Mouse (Mus musculus) kidney, postnatal 36 days (tissue): ENCODE measurements around the gene Gapdh.

Experiments
- DNase-seq, 2 experiments: peaks; one replicate each; pipeline ENCODE4 v3.0.0; 2021 to 2022; ENCODE audit warnings: mixed read lengths in 2 of 2

Gene Gapdh

DNA sequence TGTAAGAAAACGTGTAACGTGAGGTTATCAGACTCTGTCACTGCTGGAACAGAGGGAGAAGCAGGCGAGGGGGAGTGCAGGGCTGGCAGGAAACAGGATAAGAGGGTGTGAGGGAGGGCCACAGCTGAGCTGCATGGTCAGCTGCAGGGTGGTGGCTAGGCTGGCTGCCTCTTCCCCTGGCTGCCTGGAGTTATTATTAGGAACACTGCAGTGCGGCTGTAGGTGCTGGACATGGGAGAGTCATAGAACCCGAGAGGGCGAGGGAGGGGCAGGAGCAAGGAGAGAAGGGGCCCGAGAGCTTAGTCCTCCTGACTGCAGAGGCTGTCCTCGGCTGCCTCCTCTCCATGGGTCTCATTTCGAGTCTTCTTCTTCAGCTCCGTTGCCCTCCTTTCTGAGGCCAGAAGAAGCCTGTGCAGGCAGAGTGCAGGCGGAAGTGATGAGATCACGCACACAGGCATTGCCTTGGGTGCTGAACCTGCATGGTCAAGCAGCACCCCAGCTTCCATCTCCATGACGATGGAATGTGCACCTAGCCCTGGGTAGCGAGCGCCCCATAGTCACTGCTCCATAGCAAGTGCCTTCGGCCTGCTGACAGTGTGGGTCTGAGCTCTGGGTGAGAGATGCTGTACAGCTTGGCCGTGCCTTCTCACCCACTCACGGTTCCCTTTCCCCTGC, 17.9 kb downstream of the Gapdh start:
- DNase-seq: peak; percentile 39 to 47

DNA sequence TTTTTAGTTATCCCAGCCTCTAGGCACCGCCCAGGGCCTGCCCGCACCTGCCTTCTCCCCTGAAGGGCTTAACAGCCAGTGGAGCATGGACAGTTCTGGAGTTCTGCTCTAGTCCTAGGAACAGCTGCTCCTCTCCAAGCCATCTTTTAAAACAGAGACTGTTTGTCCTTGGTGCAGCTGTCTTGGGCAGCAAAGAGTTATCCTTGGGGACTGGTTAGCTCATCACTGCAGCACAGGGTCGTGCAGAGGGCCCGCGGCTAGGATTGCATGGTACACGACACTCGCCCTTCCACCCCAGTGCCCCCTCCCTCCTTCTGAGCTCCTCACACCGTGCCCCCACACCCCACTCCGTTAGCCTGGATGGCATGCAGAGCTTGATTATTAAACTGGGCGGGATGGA, 18.9 kb downstream of the Gapdh start:
- DNase-seq: no peak

DNA sequence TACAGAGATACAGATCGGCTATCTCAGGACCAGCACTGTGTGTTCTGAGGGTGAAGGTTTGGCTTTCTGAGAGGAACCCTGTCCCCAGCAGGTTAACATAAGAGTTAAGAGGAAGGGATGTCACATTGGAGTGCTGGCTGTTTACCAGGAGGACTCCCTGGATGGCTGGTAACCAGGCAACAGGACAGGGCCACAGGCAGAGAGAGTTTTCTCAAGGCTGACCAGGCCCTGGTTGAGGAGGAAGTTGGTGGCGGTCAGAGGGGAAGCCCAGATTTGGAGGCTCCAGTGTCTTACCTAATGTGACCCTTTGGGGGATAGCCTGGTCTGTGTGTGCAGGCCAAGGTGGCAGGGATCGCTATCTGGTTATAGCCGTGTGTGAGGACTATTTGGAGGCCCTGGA, 19.5 kb downstream of the Gapdh start:
- DNase-seq: peak; percentile 52 to 56

DNA sequence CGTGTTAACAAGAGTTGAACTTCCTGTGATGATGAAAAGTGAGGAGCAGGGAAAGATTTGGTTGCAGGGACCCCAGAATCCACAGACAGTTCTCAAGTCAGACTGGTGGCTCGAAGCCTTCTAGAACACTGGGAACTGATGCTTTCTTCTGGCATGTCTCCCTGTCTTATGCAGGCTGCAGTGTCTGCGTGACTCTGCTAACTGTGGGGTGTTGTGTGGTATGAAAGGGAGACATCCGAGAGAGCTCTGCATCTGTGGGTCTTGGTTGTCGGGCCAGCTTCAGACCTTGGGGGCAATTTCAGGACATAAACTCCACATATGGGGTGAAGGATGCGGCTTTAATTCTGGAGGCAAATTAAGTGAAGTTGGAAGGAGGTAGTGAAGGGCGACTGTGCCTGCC, 20.1 kb downstream of the Gapdh start:
- DNase-seq: no peak

DNA sequence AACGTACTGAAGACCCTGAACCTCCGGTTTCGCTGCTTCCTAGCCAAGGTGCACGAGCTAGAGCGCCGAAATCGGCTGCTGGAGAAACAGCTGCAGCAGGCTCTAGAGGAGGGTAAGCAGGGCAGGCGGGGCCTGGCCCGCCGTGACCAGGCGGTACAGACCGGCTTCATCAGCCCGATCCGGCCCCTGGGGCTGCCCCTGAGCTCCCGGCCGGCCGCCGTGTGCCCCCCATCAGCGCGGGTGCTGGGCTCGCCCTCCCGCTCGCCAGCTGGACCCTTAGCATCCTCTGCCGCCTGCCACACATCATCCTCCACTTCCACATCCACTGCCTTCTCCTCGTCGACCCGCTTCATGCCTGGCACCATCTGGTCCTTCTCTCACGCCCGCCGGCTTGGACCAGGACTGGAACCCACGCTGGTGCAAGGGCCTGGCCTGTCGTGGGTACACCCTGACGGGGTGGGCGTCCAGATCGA, 20.8 kb downstream of the Gapdh start:
- peak in 1 of 2 experiments; percentile 38 for DNase-seq

DNA sequence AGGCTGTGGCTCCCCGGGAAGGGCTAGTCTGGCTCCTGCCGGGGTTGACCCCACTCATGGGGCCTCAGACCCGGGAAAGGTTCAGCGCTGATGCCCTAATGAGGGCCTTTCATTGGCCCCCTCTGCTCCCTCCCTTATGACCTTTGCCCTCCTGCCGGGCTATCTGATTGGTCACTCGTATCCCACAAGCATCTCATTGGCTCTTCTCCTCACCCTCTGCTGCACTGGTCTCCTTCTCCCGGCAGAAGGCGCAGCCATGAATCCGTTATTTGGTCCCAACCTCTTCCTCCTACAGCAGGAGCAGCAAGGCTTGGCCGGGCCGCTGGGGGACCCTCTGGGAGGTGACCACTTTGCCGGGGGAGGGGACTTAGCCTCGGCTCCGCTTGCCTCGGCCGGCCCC, 21.3 kb downstream of the Gapdh start, which contains the start of gene Iffo1:
Gene Iffo1, plus strand, starts transcription at position 241 of the 400 bp plus-strand sequence.
- DNase-seq: peak; percentile 93 to 95

DNA sequence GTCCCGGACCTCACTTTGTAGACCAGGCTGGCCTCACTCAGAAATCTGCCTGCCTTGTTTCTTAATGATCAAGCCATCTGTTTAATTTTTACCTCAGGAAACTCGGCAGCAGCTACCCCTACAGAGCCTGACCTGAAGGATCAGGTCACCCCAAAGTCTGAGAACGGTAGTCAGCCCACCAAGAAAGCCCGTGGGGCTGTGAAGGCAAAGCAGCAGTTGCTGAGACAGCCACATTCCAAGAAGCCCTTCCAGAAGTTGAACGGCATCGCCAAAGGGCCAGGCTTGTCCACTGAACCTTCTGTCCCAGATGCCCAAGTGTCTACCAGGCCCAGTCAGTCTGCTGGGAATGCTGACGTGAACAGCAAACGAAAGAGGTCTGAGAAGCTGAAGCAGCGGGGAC, 22.4 kb downstream of the Gapdh start:
- peak in 1 of 2 experiments; percentile 39 for DNase-seq

DNA sequence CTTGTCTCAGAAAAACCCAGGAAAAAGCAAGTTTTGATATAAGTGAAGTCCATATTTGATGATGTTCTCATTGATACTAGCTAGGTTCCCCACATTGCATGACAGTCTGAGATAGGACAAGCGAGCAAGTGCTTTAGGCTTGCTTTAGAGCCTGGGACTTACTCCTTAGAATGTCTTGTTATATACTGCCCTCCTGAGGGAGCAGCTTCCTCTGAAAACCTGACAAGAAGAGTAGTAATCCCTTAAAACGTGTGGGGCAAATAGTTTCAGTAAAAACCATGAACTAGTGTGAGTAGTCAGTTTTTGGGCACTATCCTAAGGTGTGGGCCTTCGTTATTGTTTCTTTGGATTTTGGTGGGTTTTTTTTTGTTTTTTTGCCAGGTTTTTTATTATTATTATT, 23.1 kb downstream of the Gapdh start:
- no peak for DNase-seq

DNA sequence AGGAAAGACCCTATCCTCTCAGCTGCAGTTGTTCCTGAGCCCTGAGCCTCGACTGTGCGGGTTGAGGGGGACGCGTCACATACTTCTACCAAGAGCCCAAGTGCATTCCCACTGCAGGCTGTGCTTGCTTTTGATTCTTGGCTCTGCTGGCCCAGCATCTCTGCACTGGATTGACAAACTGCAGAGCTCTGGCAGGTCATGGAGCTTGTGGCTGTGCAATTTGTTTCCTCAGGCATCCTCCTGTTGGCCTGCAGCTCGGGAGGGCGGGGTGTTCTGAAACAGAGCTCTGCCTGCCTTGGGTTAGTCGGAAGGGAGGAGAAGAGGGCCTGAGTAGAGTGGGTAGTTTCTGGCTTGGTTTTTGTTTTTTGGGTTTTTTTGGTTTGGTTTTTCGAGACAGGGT, 23.8 kb downstream of the Gapdh start:
- no peak for DNase-seq

DNA sequence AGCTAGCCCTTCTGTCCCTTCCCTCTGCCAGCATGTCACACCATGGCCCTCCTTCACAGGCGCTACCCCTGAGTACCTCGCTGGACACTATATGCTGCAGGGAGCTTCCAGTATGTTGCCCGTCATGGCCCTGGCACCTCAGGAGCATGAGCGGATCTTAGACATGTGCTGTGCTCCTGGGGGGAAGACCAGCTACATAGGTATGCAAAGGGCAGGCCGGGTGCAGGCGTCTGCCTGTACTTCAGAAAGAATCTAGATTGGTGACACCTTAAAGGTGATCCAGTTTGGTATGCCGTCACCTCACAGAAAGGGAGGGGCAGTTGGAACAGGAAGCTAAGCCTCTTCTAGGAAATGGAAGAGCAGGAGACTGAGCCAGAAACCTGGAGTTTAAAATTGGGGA, 26.5 kb downstream of the Gapdh start:
- no peak for DNase-seq

DNA sequence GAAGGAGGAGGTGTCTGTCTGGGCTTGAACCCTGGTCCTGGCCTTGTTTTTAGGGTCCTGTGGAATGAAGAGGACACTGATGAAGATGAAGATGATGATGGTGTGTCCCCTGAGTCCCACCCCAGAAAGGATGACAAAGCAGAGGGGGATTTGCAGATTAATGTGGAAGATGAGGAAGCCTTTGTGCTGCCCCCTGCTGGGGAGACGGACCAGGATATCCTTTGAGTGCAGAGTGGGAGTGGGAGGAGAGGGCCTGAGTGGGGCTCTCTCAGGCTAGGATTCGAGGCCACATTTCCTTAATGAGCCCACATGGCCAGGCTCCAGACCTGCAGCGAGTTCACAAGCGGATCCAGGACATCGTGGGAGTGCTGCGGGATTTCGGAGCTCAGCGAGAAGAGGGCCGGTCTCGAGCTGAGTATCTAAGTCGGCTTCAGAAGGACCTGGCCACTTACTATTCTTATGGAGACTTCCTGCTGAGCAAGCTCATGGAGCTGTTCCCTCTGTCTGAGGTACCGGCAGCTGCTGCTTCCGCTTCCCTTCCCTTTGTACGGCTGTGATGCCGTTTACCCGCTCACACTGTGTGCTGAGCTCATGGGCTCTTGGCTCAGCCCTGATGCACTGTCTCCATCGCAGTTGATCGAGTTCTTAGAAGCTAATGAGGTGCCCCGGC, 29.1 kb downstream of the Gapdh start:
- peak; percentile 20 to 81 for DNase-seq

DNA sequence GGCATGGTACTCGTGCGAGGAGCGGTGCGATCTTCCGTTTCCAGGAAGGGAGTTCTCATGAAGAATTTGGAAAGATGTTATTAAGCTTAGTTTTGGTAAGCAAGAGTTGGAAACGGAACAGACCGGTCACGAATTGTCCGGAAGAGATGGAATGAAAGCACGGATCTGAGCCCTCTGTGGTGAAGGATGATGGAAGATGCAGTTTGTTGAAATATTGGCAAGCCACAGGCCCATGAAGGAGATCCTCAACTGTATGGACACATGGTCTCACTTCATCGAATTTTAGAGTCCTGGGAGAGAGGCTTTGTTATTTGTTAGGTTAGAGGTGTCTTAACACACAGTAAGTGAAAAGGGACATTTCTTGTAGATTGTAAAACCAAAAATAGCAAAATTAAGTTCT, 33.8 kb downstream of the Gapdh start:
- no peak for DNase-seq

DNA sequence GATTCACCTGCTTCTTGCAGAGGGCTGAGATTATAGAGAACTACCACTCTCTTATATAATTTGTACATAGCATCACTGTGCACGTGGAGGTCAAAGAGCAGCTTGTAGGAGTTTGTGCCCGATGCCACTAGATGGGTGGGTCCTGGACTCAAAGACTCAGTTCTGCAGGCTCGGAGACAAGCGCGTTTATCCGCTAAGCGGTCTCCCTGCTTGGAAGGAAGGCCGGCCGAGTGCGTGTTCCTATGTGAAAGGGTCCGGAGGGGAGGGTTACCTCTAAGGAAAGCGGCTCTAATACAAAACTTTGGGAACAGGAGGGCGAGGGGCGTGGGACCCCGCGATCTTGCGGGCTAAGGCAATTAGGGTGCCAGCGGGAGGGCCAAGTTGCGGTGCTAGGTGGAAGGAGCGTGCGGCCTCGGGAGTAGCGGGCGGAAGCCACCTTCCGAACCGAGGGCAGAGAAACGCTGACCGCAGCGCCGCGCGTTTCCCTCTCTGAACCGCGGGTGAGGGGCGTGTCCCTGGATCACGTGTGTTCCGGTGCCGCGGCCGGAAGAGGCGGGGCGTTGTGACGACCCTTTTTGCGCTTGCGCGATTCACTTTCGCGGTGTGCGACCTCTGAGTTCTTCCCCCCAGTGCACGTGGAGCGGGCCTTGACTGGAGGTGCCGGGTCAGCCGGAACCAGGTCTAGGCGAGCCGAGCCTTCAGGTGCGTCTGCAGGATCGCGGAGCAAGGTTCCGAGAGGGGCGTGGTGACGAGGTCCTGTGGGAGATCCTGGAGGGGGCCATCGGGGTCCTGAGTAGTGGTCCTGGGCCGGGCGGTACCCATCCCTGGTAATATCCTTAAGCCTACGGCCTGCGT, 34.7 kb downstream of the Gapdh start, which contains the start of gene Nop2:
Gene Nop2, plus strand, starts transcription at position 608 of the 855 bp plus-strand sequence.
- DNase-seq: peak; percentile 91 to 94

DNA sequence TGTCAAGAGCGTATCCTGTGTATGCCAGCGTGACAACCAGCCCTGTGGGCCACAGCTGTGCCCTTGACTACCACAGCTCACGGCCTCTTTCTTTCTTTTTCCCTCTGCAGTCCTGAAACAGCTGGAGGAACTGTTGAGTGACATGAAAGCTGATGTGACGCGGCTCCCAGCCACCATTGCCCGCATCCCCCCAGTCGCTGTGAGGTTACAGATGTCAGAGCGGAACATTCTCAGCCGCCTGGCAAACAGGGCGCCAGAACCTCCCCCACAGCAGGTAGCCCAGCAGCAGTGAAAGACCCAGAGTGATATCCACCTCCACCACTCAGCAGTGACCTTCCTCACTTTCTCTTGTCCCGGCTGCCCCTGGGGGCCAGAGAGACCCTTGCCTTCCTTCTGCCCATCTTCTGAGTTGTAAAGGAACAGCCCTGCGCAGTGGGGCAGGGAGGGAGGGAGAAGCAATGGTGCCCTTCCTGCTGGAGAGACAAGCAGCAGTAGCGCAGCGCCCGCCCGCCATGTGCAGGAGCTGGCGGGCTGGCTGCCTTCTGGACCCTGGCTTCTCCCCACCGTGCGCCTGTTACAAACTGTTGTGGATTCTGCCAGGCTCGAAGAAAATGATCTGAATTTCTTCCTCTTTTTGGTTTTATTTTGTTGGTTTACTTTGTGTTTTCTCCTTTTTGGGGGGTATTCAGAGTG, 36.4 kb downstream of the Gapdh start:
- peak in 1 of 2 experiments; percentile 35 for DNase-seq

DNA sequence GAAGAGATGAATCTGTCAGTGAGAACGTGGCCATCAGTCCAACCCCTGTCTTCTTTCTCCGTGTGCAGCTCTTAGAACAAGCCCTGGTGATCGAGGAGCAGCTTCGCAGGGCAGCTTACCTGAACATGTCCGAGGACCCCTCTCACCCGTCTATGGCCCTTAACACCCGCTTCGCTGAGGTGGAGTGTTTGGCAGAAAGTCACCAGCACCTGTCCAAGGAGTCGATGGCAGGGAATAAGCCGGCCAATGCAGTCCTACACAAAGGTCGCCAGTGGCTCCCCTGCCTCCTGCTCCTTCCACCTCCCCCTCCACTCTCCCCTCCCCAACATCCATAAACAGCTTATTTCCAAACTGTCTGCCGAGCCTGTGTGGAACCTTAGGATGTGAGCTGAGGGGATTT, 37.5 kb downstream of the Gapdh start:
- no peak for DNase-seq

DNA sequence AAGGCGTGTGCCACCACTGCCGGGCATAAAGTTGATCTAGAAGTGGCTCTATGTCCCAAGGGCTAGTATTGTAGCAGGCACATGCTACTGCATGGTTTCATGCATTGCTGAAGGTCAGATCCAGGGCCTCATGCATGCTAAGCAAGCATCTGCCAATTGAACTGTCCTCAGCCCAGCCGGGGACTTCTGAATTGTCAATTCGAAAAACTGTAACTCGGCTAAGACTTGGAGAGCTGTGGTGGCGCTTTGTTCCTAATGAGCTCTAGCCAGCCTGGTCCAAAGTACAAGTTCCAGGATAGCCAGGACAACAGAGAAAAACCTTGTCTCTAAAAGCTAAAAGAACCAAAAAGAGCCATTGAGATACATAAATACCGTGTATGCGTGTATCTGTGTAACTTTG, 46.9 kb downstream of the Gapdh start:
- DNase-seq: peak; percentile 55

DNA sequence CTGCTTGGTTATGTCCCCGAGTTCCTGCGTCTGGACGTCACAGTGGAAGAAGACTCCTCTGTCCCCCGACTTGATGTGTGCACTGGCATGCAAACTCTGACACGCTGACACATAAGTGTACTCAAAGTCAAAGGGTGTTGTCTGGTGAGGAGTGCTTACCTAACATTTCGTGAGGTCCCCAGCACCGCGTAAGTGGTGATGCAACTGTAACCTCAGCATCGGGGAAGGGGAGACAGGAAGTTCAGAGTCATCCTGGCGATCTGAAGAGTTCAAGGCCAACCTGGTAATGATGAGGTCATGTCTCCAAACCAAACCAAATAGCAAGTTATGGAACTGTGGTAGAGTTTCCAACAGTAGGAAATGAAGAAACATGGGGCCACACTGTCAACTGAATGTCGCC, 53.7 kb downstream of the Gapdh start:
- DNase-seq: no peak
